Mouse (Mus musculus): ENCODE results near the gene Mcur1. TPM values are rescaled to one million over a fixed set of nuclear protein-coding genes. Genes with fewer than 3 reads are reported as not detected.

Gene Mcur1
- total and polyA plus RNA-seq, 3 experiments = 26.4 to 49.8 (median 43.9) TPM

GRCm38 (mm10) chr13:43516931-43517330, 43.1 kb downstream of the Mcur1 start:
- intact Hi-C loops (cut with DNase I) = no loop called here
- H3K36me3 ChIP-seq (ENCODE audit: control insufficient read depth, insufficient read depth, low read length) = no peaks in the 10 kb centered on the region
- H3K79me2 ChIP-seq (replicated peaks; ENCODE audit: control insufficient read depth, insufficient read depth, low read length) = no peaks in the 10 kb centered on the region
- H3K4me3 ChIP-seq = no peak overlapping the region
- no peak overlapping the region; the same call in 1 of the 2 replicates for H3K27ac ChIP-seq
- no peaks in the 10 kb centered on the region for H3K27me3 ChIP-seq (ENCODE audit: control insufficient read depth, insufficient read depth, low read length)
- H3K4me1 ChIP-seq (ENCODE audit: control insufficient read depth, insufficient read depth, low read length) = peaks cover 2% of the 10 kb centered on the region
- peak in 1 of 2 experiments; percentile 54 for DNase-seq
- TF ChIP-seq POLR2A (IDR thresholded peaks at IDR 0.05; ENCODE audit: insufficient read depth, low read depth, low read length) = no peak
- 58% methylated on average over 6 of the region's 6 CpGs for WGBS
- H3K9ac ChIP-seq (ENCODE audit: low read depth, low read length) = no peak overlapping the region

- TF ChIP-seq EP300 (IDR thresholded peaks at IDR 0.05; ENCODE audit: insufficient read depth, low read depth, low read length) = no peak
- no peak for TF ChIP-seq CTCF (IDR thresholded peaks at IDR 0.05)
- Histone ChIP-seq H3K9ac (ENCODE audit: low read depth, low read length) (no peak overlapping the region), H3K4me1 (ENCODE audit: control insufficient read depth, insufficient read depth, low read length) (peaks cover 2% of the 10 kb centered on the region; the same call in 1 of the 2 replicates), H3K36me3 (ENCODE audit: control insufficient read depth, insufficient read depth, low read length) (no peaks in the 10 kb centered on the region), H3K27ac (no peak overlapping the region), H3K27me3 (ENCODE audit: control insufficient read depth, insufficient read depth, low read length) (no peaks in the 10 kb centered on the region), H3K4me3 (no peak overlapping the region), H3K79me2 (replicated peaks; ENCODE audit: control insufficient read depth, insufficient read depth, low read length) (no peaks in the 10 kb centered on the region)
- no peak for DNase-seq
- intact Hi-C loops (cut with DNase I) = no loop called here
- 96% methylated on average over 5 of the region's 5 CpGs for WGBS
Observed at GRCm38 (mm10) chr13:43516119-43516518, 43.9 kb downstream of the Mcur1 start.

- no peak for TF ChIP-seq EP300 (IDR thresholded peaks at IDR 0.05; ENCODE audit: insufficient read depth, low read depth, low read length)
- TF ChIP-seq CTCF (IDR thresholded peaks at IDR 0.05) = no peak
- no peak for TF ChIP-seq POLR2A (IDR thresholded peaks at IDR 0.05; ENCODE audit: insufficient read depth, low read depth, low read length)
- H3K36me3 ChIP-seq (ENCODE audit: control insufficient read depth, insufficient read depth, low read length) = no peaks in the 10 kb centered on the region
- H3K27ac ChIP-seq = no peak overlapping the region
- H3K27me3 ChIP-seq (ENCODE audit: control insufficient read depth, insufficient read depth, low read length) = no peaks in the 10 kb centered on the region
- H3K4me3 ChIP-seq = no peak overlapping the region
- H3K9ac ChIP-seq (ENCODE audit: low read depth, low read length) = no peak overlapping the region
- WGBS = 78% methylated on average over 8 of the region's 8 CpGs
- intact Hi-C loops (cut with DNase I) = no loop called here
- DNase-seq = no peak
- peaks cover 2% of the 10 kb centered on the region; the same call in 1 of the 2 replicates for H3K4me1 ChIP-seq (ENCODE audit: control insufficient read depth, insufficient read depth, low read length)
- no peaks in the 10 kb centered on the region for H3K79me2 ChIP-seq (replicated peaks; ENCODE audit: control insufficient read depth, insufficient read depth, low read length)
Observed at GRCm38 (mm10) chr13:43514950-43515358, 45.0 kb downstream of the Mcur1 start.

GRCm38 (mm10) chr13:43512736-43513135, 47.3 kb downstream of the Mcur1 start:
- intact Hi-C loops (cut with DNase I) = no loop called here
- Histone ChIP-seq H3K36me3 (ENCODE audit: control insufficient read depth, insufficient read depth, low read length) (no peaks in the 10 kb centered on the region), H3K27ac (no peak overlapping the region), H3K9ac (ENCODE audit: low read depth, low read length) (no peak overlapping the region), H3K79me2 (replicated peaks; ENCODE audit: control insufficient read depth, insufficient read depth, low read length) (no peaks in the 10 kb centered on the region), H3K4me3 (no peak overlapping the region), H3K4me1 (ENCODE audit: control insufficient read depth, insufficient read depth, low read length) (peaks cover 2% of the 10 kb centered on the region; the same call in 1 of the 2 replicates), H3K27me3 (ENCODE audit: control insufficient read depth, insufficient read depth, low read length) (no peaks in the 10 kb centered on the region)
- no peak for DNase-seq
- TF ChIP-seq EP300 (IDR thresholded peaks at IDR 0.05; ENCODE audit: insufficient read depth, low read depth, low read length) (no peak), CTCF (IDR thresholded peaks at IDR 0.05) (no peak), POLR2A (IDR thresholded peaks at IDR 0.05; ENCODE audit: insufficient read depth, low read depth, low read length) (no peak)
- 95% methylated on average over 3 of the region's 3 CpGs for WGBS

- WGBS = 96% methylated on average over 3 of the region's 3 CpGs
- Histone ChIP-seq H3K79me2 (replicated peaks; ENCODE audit: control insufficient read depth, insufficient read depth, low read length) (no peaks in the 10 kb centered on the region), H3K27ac (no peak overlapping the region), H3K36me3 (ENCODE audit: control insufficient read depth, insufficient read depth, low read length) (no peaks in the 10 kb centered on the region), H3K27me3 (ENCODE audit: control insufficient read depth, insufficient read depth, low read length) (no peaks in the 10 kb centered on the region), H3K9ac (ENCODE audit: low read depth, low read length) (no peak overlapping the region), H3K4me1 (ENCODE audit: control insufficient read depth, insufficient read depth, low read length) (peaks cover 2% of the 10 kb centered on the region), H3K4me3 (no peak overlapping the region)
- no peak for DNase-seq
- intact Hi-C loops (cut with DNase I) = no loop called here
- no peak for TF ChIP-seq EP300 (IDR thresholded peaks at IDR 0.05; ENCODE audit: insufficient read depth, low read depth, low read length)
- TF ChIP-seq CTCF (IDR thresholded peaks at IDR 0.05) = no peak
- no peak for TF ChIP-seq POLR2A (IDR thresholded peaks at IDR 0.05; ENCODE audit: insufficient read depth, low read depth, low read length)
Observed at GRCm38 (mm10) chr13:43505798-43506197, 54.2 kb downstream of the Mcur1 start.

- peak; percentile 41 to 48 for DNase-seq
- no peaks in the 10 kb centered on the region for H3K27me3 ChIP-seq (ENCODE audit: control insufficient read depth, insufficient read depth, low read length)
- peak overlapping the region; percentile 47 for H3K9ac ChIP-seq (ENCODE audit: low read depth, low read length)
- TF ChIP-seq CTCF (IDR thresholded peaks at IDR 0.05) = no peak
- no peak for TF ChIP-seq POLR2A (IDR thresholded peaks at IDR 0.05; ENCODE audit: insufficient read depth, low read depth, low read length)
- intact Hi-C loops (cut with DNase I) = no loop called here
- peak overlapping the region; percentile 10; the same call in 1 of the 2 replicates for H3K4me3 ChIP-seq
- no peak overlapping the region for H3K27ac ChIP-seq
- H3K79me2 ChIP-seq (replicated peaks; ENCODE audit: control insufficient read depth, insufficient read depth, low read length) = no peaks in the 10 kb centered on the region
- no peaks in the 10 kb centered on the region for H3K36me3 ChIP-seq (ENCODE audit: control insufficient read depth, insufficient read depth, low read length)
- WGBS = 10% methylated on average over 19 of the region's 19 CpGs
- H3K4me1 ChIP-seq (ENCODE audit: control insufficient read depth, insufficient read depth, low read length) = peaks cover 2% of the 10 kb centered on the region
Observed at GRCm38 (mm10) chr13:43503395-43503850, 56.6 kb downstream of the Mcur1 start.

All from heart, adult 2 months (tissue).